Mouse (Mus musculus) heart, embryonic 10.5 days (tissue): ENCODE measurements around the gene Olfr884. TPM values are rescaled to one million over a fixed set of nuclear protein-coding genes. Genes with fewer than 3 reads are reported as not detected.

Experiments
- DNase-seq: peaks from one replicate; pipeline ENCODE4 v3.0.0-alpha.2; 2017; ENCODE audit warnings: low spot score
- H3K27ac ChIP-seq: fragments of 300-500 bp; sonication (generic); 2 replicates; pipeline ENCODE4 v1.5.1; 2016; ENCODE audit warnings: mild to moderate bottlenecking
- H3K27me3 ChIP-seq: fragments of 300-500 bp; sonication (generic); 2 replicates; pipeline ENCODE4 v1.6.1; 2016; ENCODE audit warnings: mild to moderate bottlenecking; ENCODE audit not compliant: poor library complexity, insufficient read depth, severe bottlenecking
- H3K36me3 ChIP-seq: fragments of 300-500 bp; sonication (generic); 2 replicates; pipeline ENCODE4 v1.6.1; 2016; ENCODE audit warnings: mild to moderate bottlenecking, moderate library complexity
- H3K4me1 ChIP-seq: fragments of 300-500 bp; sonication (generic); 2 replicates; pipeline ENCODE4 v1.6.1; 2016; ENCODE audit warnings: mild to moderate bottlenecking
- H3K4me3 ChIP-seq: fragments of 300-500 bp; sonication (generic); 2 replicates; pipeline ENCODE4 v1.5.1; 2016; ENCODE audit warnings: mild to moderate bottlenecking, moderate library complexity
- H3K9me3 ChIP-seq: fragments of 300-500 bp; sonication (generic); 2 replicates; pipeline ENCODE4 v1.6.1; 2016; ENCODE audit warnings: mild to moderate bottlenecking, moderate library complexity
- WGBS: fragments of 180-500 bp; shearing (Covaris S2); methylation state at CpG from one replicate; pipeline ENCODE4 v1.1.7; 2016; 5-methylcytosine and 5-hydroxymethylcytosine counted together
- polyA plus RNA-seq: library from polyadenylated mRNA; unstranded; fragments of >200 nt; fragmentation: Nextera tagmentation; extraction: Ambion mirVana; gene quantifications from 2 replicates; pipeline ENCODE4 v1.2.1, GENCODE M21; 2016

Olfr884 gene
- polyA plus RNA-seq: not detected in 2 replicates

GRCm38 (mm10) chr9:38046255-38046654 is at the start of gene Olfr884:
Gene Olfr884 (plus strand): TSS chr9:38046555.
- no peaks in the 10 kb centered on the region for H3K4me1 ChIP-seq
- 58% methylated on average over 1 of the region's 1 CpGs for WGBS
- H3K27me3 ChIP-seq: no peaks in the 10 kb centered on the region
- no peaks in the 10 kb centered on the region for H3K9me3 ChIP-seq
- no peak within 1 kb of the TSS for H3K4me3 ChIP-seq
- no peaks in the 10 kb centered on the region for H3K36me3 ChIP-seq
- no peak within 1 kb of the TSS for H3K27ac ChIP-seq
- no peak for DNase-seq

GRCm38 (mm10) chr9:37998581-37999204 is 47.7 kb upstream of the Olfr884 start:
- DNase-seq: no peak
- Histone ChIP-seq H3K36me3 (no peaks in the 10 kb centered on the region), H3K27me3 (no peaks in the 10 kb centered on the region), H3K27ac (no peak overlapping the region), H3K4me1 (no peaks in the 10 kb centered on the region), H3K9me3 (no peaks in the 10 kb centered on the region), H3K4me3 (no peak overlapping the region)
- 41% methylated on average over 2 of the region's 2 CpGs for WGBS

- H3K4me1 ChIP-seq: no peaks in the 10 kb centered on the region
- no peaks in the 10 kb centered on the region for H3K36me3 ChIP-seq
- H3K27ac ChIP-seq: no peak overlapping the region
- H3K9me3 ChIP-seq: no peaks in the 10 kb centered on the region
- no peak overlapping the region for H3K4me3 ChIP-seq
- no peak for DNase-seq
- no peaks in the 10 kb centered on the region for H3K27me3 ChIP-seq
- WGBS: 38% methylated on average over 1 of the region's 1 CpGs
These were observed 46.3 kb upstream of the Olfr884 start for GRCm38 (mm10) chr9:38000021-38000420.

GRCm38 (mm10) chr9:38025508-38025907 is 20.8 kb upstream of the Olfr884 start, which contains the start of gene Olfr883:
Gene Olfr883 (plus strand): TSS chr9:38025808.
- H3K4me1 ChIP-seq: no peaks in the 10 kb centered on the region
- 82% methylated on average over 1 of the region's 1 CpGs for WGBS
- DNase-seq: no peak
- no peak within 1 kb of the TSS for H3K27ac ChIP-seq
- no peaks in the 10 kb centered on the region for H3K27me3 ChIP-seq
- H3K36me3 ChIP-seq: no peaks in the 10 kb centered on the region
- no peaks in the 10 kb centered on the region for H3K9me3 ChIP-seq
- H3K4me3 ChIP-seq: no peak within 1 kb of the TSS

GRCm38 (mm10) chr9:38061022-38061421 is 14.7 kb downstream of the Olfr884 start, which contains the start of gene Olfr885:
Gene Olfr885 (plus strand): TSS chr9:38061322.
- 77% methylated on average over 3 of the region's 3 CpGs for WGBS
- H3K36me3 ChIP-seq: no peaks in the 10 kb centered on the region
- no peak within 1 kb of the TSS for H3K27ac ChIP-seq
- H3K4me1 ChIP-seq: no peaks in the 10 kb centered on the region
- DNase-seq: no peak
- no peaks in the 10 kb centered on the region for H3K9me3 ChIP-seq
- no peaks in the 10 kb centered on the region for H3K27me3 ChIP-seq
- H3K4me3 ChIP-seq: no peak within 1 kb of the TSS

GRCm38 (mm10) chr9:38083772-38084171 is 37.4 kb downstream of the Olfr884 start, which contains the start of gene Olfr887:
Gene Olfr887 (plus strand): TSS chr9:38084072.
- Histone ChIP-seq H3K27me3 (no peaks in the 10 kb centered on the region), H3K4me3 (no peak within 1 kb of the TSS), H3K9me3 (no peaks in the 10 kb centered on the region), H3K36me3 (no peaks in the 10 kb centered on the region), H3K27ac (no peak within 1 kb of the TSS), H3K4me1 (no peaks in the 10 kb centered on the region)
- no peak for DNase-seq
- 74% methylated on average over 1 of the region's 1 CpGs for WGBS

Other genes with a start within 250 kb of the Olfr884 start
- not detected in 2 replicates for gene Olfr876, start 243.5 kb upstream of the Olfr884 start, polyA plus RNA-seq
- gene Olfr877, start 192.3 kb upstream of the Olfr884 start, polyA plus RNA-seq: not detected in 2 replicates
- not detected in 2 replicates for gene Olfr145, start 149.8 kb upstream of the Olfr884 start, polyA plus RNA-seq
- gene Olfr878, start 128.7 kb upstream of the Olfr884 start, polyA plus RNA-seq: not detected in 2 replicates
- gene Olfr881, start 54.7 kb upstream of the Olfr884 start, polyA plus RNA-seq: not detected in 2 replicates
- gene Olfr883, start 20.7 kb upstream of the Olfr884 start, polyA plus RNA-seq: not detected in 2 replicates
- not detected in 2 replicates for gene Olfr885, start 14.8 kb downstream of the Olfr884 start, polyA plus RNA-seq
- gene Olfr887, start 37.5 kb downstream of the Olfr884 start, polyA plus RNA-seq: not detected in 2 replicates
- not detected in 2 replicates for gene Olfr888, start 61.6 kb downstream of the Olfr884 start, polyA plus RNA-seq
- gene Olfr889, start 68.6 kb downstream of the Olfr884 start, polyA plus RNA-seq: 0.05 and 0.19 TPM in 2 replicates
- gene Olfr890, start 96.0 kb downstream of the Olfr884 start, polyA plus RNA-seq: not detected in 2 replicates
- not detected in 2 replicates for gene Olfr891, start 134.3 kb downstream of the Olfr884 start, polyA plus RNA-seq
- gene Olfr893, start 161.8 kb downstream of the Olfr884 start, polyA plus RNA-seq: not detected in 2 replicates
- gene Olfr894, start 171.5 kb downstream of the Olfr884 start, polyA plus RNA-seq: not detected in 2 replicates
- gene Olfr143, start 206.2 kb downstream of the Olfr884 start, polyA plus RNA-seq: not detected in 2 replicates
- not detected in 2 replicates for gene Olfr895, start 221.3 kb downstream of the Olfr884 start, polyA plus RNA-seq
- gene Olfr896-ps1, start 244.6 kb downstream of the Olfr884 start, polyA plus RNA-seq: not detected in 2 replicates